Mouse (Mus musculus): ENCODE data around the gene Hoxd10.

Hoxd10 gene

DNA sequence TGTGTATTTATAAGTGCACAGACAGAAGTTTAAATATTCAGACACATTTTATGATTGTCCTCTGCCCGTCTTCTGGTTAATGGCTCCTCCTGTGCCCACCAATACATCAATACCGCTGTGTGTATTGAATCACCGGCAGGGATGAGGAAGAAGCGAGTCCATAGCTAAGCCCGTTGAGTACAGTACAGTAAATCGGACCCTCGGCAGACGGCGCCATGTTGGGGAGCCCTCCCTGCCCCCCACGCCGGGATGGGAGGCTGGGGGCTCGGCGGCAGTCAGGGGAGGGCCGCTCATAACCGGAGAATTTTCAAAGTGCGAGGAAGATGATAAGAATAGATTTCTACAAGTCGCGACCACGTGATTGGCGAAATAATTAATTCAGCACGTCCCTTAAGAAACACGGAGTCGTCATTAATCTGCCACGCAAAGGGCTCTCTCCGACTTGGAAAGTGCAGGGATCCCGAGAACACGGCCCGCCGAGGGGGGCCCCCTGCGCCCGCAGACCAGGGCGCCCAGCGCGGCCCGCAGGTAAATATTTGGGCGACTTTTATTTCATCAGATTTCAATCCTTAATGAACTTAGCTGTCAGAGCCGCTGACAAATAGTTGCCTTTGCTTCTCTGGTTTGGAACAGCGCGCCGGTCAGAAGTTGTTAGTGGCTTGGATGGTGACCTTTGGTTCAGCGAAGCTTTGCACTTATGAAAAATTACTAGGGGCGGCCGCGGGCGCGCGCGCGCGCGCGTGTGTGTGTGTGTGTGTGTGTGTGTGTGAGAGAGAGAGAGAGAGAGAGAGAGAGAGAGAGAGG is 41.0 kb downstream of the Hoxd10 start:
- no peak for DNase-seq

DNA sequence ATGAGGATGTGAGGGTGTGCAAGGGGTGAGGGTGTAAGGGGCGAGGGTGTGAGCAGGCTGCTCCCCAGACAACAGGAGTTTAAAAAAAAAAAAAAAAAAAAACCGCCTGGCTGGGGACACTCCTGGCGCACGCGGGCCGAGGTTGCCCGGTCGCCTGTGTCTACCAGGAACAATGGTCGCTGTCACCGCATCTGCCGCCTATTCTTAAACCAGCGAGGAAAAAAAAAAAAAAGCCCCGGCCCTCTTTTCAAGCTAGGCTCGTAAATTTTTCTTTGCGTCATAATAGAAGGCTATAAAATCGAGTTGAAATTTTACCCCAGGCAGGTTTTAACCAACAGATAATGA is 41.6 kb downstream of the Hoxd10 start:
- DNase-seq, result no peak

DNA sequence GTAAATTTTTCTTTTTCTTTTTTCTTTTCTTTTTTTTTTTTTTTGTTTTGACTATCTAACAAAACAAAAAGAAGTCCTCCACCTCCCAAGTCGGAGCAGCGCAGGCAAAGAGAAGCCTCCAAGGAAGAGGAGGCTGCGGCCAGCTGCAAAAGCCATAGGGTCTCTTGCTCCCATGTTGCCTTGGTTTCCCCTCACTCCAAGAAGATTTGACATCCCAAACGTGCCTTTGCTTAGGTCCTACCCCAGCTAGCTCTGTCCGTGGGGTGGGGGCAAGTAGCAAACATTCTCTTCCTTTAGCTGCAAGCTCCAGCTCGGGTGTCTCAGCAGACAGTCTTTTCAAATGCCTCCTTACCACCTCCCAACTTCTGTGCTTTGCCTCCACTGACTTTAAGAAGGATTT is 42.0 kb downstream of the Hoxd10 start:
- DNase-seq, result no peak

DNA sequence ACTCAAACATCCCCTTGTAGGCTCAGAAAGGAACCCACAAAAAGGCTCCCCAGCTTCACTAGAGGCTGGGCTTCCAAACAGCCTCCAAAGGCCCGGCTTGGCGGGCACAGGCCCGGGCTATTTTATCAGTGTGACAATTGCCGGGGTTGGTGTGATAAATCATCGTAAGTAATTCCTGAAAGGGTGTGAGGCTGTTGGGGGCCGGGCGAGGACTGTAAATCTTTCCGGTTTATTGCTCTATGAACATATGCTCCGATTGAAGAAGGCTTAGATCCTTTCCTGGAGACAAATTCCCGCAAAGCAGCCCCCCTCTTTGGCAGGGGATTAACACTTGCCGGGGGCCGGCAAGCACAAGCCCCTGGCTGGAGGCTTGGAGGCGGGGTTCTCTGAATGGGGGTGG is 42.7 kb downstream of the Hoxd10 start:
- DNase-seq, result no peak

DNA sequence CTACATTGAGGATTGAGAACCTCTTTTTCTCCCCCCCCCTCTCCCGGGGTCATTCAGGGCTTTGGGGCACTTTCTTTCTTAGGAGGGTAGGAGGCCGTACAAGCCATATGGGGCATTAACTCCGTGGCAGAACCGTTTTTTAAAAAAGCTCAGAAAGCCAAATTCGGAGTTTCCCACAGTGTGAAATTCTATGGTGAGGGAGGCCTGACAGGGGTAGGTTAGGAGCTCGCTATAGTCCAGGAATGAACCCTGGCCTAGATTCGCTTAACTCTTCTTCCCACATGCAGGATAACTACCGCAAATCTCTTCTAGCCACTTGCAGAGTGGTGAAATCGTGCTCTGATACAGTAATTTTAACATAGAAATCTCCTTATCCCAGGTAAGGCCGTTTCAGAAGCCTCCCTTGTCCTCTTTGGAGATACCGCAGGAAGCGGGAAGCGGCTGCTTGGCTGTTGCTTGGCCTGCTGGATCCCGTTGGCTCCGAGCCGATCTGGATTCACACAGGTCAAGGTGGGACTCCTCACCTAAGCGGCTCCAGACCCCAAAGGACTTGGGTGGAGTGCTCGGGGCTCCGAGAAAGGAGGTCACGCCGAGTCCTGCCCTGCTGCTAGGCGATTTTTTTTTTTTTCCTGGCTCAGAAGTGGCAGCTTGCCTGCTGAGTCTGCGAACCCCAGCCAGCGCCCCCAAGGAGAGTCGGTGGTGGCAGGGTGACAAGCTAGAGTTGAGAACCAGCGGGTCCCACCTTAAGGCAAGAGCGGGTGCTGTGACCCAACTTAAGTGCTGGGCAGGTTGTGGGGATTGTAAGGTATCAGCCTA is 43.5 kb downstream of the Hoxd10 start:
- DNase-seq, result no peak

GRCm38 (mm10) chr2:74735851-74736687 is 44.3 kb downstream of the Hoxd10 start:
- no peak for DNase-seq

- no peak for DNase-seq
These were observed 45.2 kb downstream of the Hoxd10 start for GRCm38 (mm10) chr2:74736688-74737577.

GRCm38 (mm10) chr2:74737578-74738070 is 45.9 kb downstream of the Hoxd10 start:
- no peak for DNase-seq

DNA sequence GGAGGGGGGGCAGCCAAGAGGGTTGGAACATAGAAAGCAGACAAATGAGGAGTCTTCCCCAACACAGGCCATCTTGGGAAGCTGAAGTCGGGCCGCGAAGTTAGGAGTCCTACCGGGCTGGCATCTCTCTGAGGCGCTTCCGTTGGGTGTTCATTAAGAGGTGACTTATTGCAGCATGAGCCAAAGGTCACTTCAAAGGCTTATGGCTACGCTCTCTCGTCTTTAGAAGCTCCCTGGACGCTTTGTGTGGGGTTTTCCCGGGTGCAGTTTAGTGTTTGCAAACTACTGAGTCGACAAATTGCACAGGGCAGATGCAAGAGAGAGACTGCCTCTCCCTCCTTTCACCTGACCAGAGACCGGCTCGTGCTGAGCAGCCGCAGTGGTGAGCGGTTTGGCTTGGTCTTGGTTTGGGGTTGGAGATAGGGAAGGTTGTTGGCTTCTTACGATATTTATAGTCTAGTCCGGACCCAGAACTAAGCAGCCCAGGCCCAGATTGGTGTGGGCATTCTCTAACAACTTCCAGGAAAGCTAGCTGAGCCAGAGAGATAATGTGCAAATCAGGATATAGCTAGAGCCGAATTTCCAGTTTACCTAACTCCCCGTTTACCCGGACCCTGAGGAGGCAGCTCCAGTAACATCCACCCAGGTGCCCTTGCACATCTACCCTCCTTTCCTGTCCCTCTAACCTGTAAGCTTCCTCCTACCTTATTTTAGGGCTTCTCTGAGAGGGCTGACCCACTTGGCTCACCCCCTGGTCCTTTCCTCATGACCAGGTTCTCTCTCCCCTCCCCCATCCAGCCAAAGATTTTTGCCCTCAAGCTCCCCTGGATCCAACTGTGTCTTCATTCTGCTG is 47.1 kb downstream of the Hoxd10 start:
- peak in 1 of 2 experiments; percentile 46 for DNase-seq

- DNase-seq, result no peak
These were observed 47.7 kb downstream of the Hoxd10 start for GRCm38 (mm10) chr2:74739476-74739800.

- no peak for DNase-seq
These were observed 48.1 kb downstream of the Hoxd10 start for GRCm38 (mm10) chr2:74739869-74740268.

- DNase-seq, result no peak
These were observed 48.8 kb downstream of the Hoxd10 start for GRCm38 (mm10) chr2:74740311-74741091.

GRCm38 (mm10) chr2:74741252-74741978 is 49.7 kb downstream of the Hoxd10 start:
- no peak for DNase-seq

DNA sequence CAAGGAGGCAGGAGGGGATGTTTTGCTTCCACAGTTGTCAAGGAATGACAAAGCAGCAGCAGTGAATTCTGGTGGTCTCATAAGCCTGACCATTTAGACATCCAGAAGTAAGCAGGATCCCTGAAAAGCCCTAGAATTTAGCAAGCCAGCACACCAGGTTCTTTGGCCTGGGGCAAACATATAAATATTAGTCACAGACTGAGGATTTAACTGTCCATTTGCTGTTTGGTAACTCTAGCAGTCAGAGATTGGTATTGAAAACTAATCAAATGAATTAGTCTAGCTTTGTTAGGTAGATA is 50.2 kb downstream of the Hoxd10 start:
- no peak for DNase-seq
